Mouse (Mus musculus) ES-Bruce4 (cell line): Measurements from ENCODE around the gene Sgip1.

Experiments used
- CTCF ChIP-seq: IDR thresholded peaks from one replicate; pipeline ENCODE4 v1.8.1; 2011; ENCODE audit warnings: low read depth, low read length
- POLR2A ChIP-seq: IDR thresholded peaks from one replicate; pipeline ENCODE4 v1.8.1; 2011; ENCODE audit warnings: low read length; ENCODE audit not compliant: insufficient read depth

DNA sequence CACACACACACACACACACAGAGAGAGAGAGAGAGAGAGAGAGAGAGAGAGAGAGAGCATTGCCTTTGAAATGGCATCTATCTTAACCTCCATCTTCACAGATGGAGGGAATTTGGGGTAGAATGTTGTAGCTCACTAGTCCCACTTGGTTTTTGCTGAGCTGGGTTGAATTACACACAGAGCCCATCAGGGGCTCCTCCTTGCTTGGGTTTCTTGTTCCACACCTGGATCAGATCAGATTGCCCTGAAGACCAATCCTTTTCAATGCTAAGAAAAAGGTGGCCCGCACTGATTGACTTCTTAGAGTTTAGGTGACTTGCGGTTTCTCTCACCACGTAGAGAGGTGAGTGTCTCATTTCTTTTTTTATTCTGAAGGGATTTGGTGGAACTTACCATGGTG lies 250.6 kb downstream of the Sgip1 start:
- TF ChIP-seq CTCF (no peak), POLR2A (no peak)
